Mouse (Mus musculus) layer of hippocampus, postnatal 14 days (tissue): Measurements from ENCODE around the gene Myo15b. TPM values are rescaled to one million over a fixed set of nuclear protein-coding genes. Genes with fewer than 3 reads are reported as not detected.
A peak's percentile ranks its signal among the peaks of the same experiment; 100 is the strongest.

ENCODE experiments used
- DNase-seq, 2 experiments: peaks; one replicate each; pipeline ENCODE4 v3.0.0; 2021 to 2022; ENCODE audit warnings: low spot score in 2 of 2, mixed read lengths in 1 of 2
- total RNA-seq, 2 experiments: library from RNA; stranded (reverse); gene quantifications; 2 replicates each; pipeline ENCODE4 v1.2.3; 2021

The Myo15b gene
- total RNA-seq, 2 experiments from 2014 or later = 0.35 to 0.36 TPM

- no peak for DNase-seq
These were observed 75.5 kb downstream of the Myo15b start for GRCm38 (mm10) chr11:115933747-115934110.

GRCm38 (mm10) chr11:115939690-115940329, 81.6 kb downstream of the Myo15b start:
- peak; percentile 56 to 81 for DNase-seq

GRCm38 (mm10) chr11:115941980-115942379, 83.8 kb downstream of the Myo15b start:
- DNase-seq = no peak

Other genes starting within 250 kb of the Myo15b start
- gene Mif4gd, start 245.4 kb upstream of the Myo15b start, total RNA-seq = 10 to 100 TPM; 22.5 to 23.5 TPM
- gene Slc25a19, start 230.1 kb upstream of the Myo15b start, total RNA-seq = 10 to 100 TPM; 54.0 to 57.1 TPM
- 100 to 1,000 TPM; 178 to 182 TPM for gene Grb2, start 149.8 kb upstream of the Myo15b start, total RNA-seq
- 10 to 100 TPM; 37.8 to 42.3 TPM for gene Tmem94, start 93.0 kb upstream of the Myo15b start, total RNA-seq
- 10 to 100 TPM; 22.0 to 24.8 TPM for gene Caskin2, start 44.8 kb upstream of the Myo15b start, total RNA-seq
- gene Tsen54, start 43.7 kb upstream of the Myo15b start, total RNA-seq = 10 to 100 TPM; 12.4 to 15.0 TPM
- 1 to 10 TPM; 2.3 to 3.2 TPM for gene Llgl2, start 34.4 kb upstream of the Myo15b start, total RNA-seq
- gene Smim5, start 41.6 kb downstream of the Myo15b start, total RNA-seq = 1 to 10 TPM in 1 of 2 experiments, under 1 TPM in 1; 0.67 to 2.0 TPM
- gene Smim6, start 53.6 kb downstream of the Myo15b start, total RNA-seq = not detected
- 10 to 100 TPM; 39.2 to 50.4 TPM for gene Sap30bp, start 74.9 kb downstream of the Myo15b start, total RNA-seq
- 10 to 100 TPM; 23.2 to 25.7 TPM for gene Recql5, start 75.1 kb downstream of the Myo15b start, total RNA-seq
- 1 to 10 TPM; 1.4 to 2.2 TPM for gene Itgb4, start 116.3 kb downstream of the Myo15b start, total RNA-seq
- 10 to 100 TPM; 14.6 to 16.9 TPM for gene Galk1, start 154.3 kb downstream of the Myo15b start, total RNA-seq
- 100 to 1,000 TPM; 338 to 355 TPM for gene H3f3b, start 169.6 kb downstream of the Myo15b start, total RNA-seq
- 10 to 100 TPM; 22.0 to 25.3 TPM for gene Unk, start 171.9 kb downstream of the Myo15b start, total RNA-seq
- 1 to 10 TPM; 1.3 to 2.1 TPM for gene Unc13d, start 219.6 kb downstream of the Myo15b start, total RNA-seq
- gene Wbp2, start 228.6 kb downstream of the Myo15b start, total RNA-seq = 100 to 1,000 TPM; 287 to 295 TPM